Mouse (Mus musculus) liver, embryonic 14.5 days (tissue): Measurements from ENCODE around the gene Get4. TPM values are rescaled to one million over a fixed set of nuclear protein-coding genes. Genes with fewer than 3 reads are reported as not detected.
A peak's percentile ranks its signal among the peaks of the same experiment; 100 is the strongest.

ENCODE experiments used
- ATAC-seq: fragments of 200-750 bp; cut with Nextera tagmentation; 2 replicates; pipeline ENCODE4 v1.8.0; 2017; ENCODE audit warnings: moderate number of reproducible peaks, mild to moderate bottlenecking, moderate library complexity; ENCODE audit not compliant: insufficient read depth
- DNase-seq, 3 experiments: peaks; one replicate each; pipeline ENCODE4 v3.0.0-alpha.2; 2012 to 2013; ENCODE audit warnings: low read depth in 3 of 3, low spot score in 3 of 3
- H3K27ac ChIP-seq: fragments of 300-500 bp; sonication (generic); 2 replicates; pipeline ENCODE4 v1.5.1; 2014; ENCODE audit warnings: moderate library complexity, mild to moderate bottlenecking, control low read depth, inconsistent platforms
- H3K27me3 ChIP-seq: fragments of 300-500 bp; sonication (generic); 2 replicates; pipeline ENCODE4 v1.6.1; 2014; ENCODE audit warnings: mild to moderate bottlenecking, low read length, moderate library complexity; ENCODE audit not compliant: control insufficient read depth, insufficient read depth
- H3K36me3 ChIP-seq: fragments of 300-500 bp; sonication (generic); replicated peaks from 2 replicates; pipeline ENCODE4 v1.6.1; 2014; ENCODE audit warnings: low read depth; ENCODE audit not compliant: control insufficient read depth, insufficient read depth
- H3K4me1 ChIP-seq, 2 experiments: fragments of 200-500 bp in 1 of 2; fragments of 300-500 bp in 1 of 2; sonication (generic) in 1 of 2; replicated peaks; 2 replicates each; pipeline ENCODE4 v1.6.1; 2012 to 2014; ENCODE audit warnings: antibody characterized with exemption in 1 of 2, inconsistent platforms in 1 of 2, low read length in 1 of 2; ENCODE audit not compliant: control insufficient read depth in 2 of 2, insufficient read depth in 2 of 2
- H3K4me2 ChIP-seq: fragments of 300-500 bp; sonication (generic); 2 replicates; pipeline ENCODE4 v1.6.1; 2014; ENCODE audit warnings: low read depth, mild to moderate bottlenecking, control low read depth, moderate library complexity
- H3K4me3 ChIP-seq, 2 experiments: fragments of 200-500 bp in 1 of 2; fragments of 300-500 bp in 1 of 2; sonication (generic) in 1 of 2; 2 replicates each; pipeline ENCODE4 v1.5.1; 2012 to 2014; ENCODE audit warnings: low read depth in 2 of 2, low read length in 2 of 2, mild to moderate bottlenecking in 2 of 2, control low read depth in 1 of 2, inconsistent platforms in 1 of 2, moderate library complexity in 1 of 2; ENCODE audit not compliant: insufficient read depth in 1 of 2
- H3K9ac ChIP-seq: fragments of 300-500 bp; sonication (generic); replicated peaks from 2 replicates; pipeline ENCODE4 v1.6.1; 2014; ENCODE audit warnings: mild to moderate bottlenecking, control low read depth, moderate library complexity
- H3K9me3 ChIP-seq: fragments of 300-500 bp; sonication (generic); 2 replicates; pipeline ENCODE4 v1.6.1; 2016; ENCODE audit warnings: low read length, mixed read lengths; ENCODE audit not compliant: control insufficient read depth
- CTCF ChIP-seq: IDR thresholded peaks from 2 replicates; pipeline ENCODE4 v1.5.1; 2016; ENCODE audit warnings: antibody characterized with exemption, low read depth, control low read depth
- EP300 ChIP-seq: IDR thresholded peaks from 2 replicates; pipeline ENCODE4 v1.6.1; 2016; ENCODE audit warnings: antibody characterized with exemption, low read depth
- WGBS: fragments of 180-500 bp; shearing (Covaris S2); extraction: QIAGEN DNeasy Blood & Tissue Kit; methylation state at CpG from one replicate; pipeline ENCODE4 v1.1.7; 2014; ENCODE audit not compliant: insufficient replicate concordance; 5-methylcytosine and 5-hydroxymethylcytosine counted together
- polyA plus RNA-seq, 2 experiments: library from polyadenylated mRNA; depleted of rRNA in 1 of 2; stranded (reverse) in 1 of 2; unstranded in 1 of 2; fragments of >200 nt; fragmentation: Nextera tagmentation in 1 of 2; extraction: Ambion mirVana in 1 of 2; gene quantifications; 2 replicates each; pipeline versions ENCODE4 v1.2.1 to v1.2.3; 2012 to 2014

Gene Get4
- polyA plus RNA-seq, 2 experiments: 56.8 to 107 TPM

DNA sequence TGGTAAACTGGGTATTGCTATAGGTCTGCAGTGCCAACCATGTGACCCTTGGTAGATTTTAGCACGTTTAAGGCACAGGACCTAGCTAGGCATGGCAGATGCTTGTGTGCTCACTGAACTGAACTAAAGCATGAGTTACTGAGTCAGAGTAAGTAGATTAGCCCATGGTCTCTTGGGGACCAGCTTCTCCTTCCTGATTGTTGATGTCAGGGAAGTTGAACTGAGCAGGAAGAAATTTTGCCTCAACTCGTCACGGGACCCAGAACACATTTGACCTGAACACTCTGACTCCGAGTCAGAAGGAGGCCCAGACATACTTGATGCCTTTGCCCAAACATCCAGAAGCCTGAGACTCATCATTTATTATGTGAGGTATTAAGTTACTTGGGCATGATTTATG lies 14.7 kb upstream of the Get4 start:
- no peak for ATAC-seq
- DNase-seq: no peak
- Histone ChIP-seq H3K4me2 (no peak overlapping the region), H3K4me3 (no peak overlapping the region), H3K27ac (no peak overlapping the region), H3K27me3 (no peaks in the 10 kb centered on the region), H3K4me1 (no peaks in the 10 kb centered on the region), H3K9ac (no peak overlapping the region), H3K36me3 (peaks cover 87% of the 10 kb centered on the region), H3K9me3 (no peaks in the 10 kb centered on the region)
- TF ChIP-seq CTCF: no peak
- no peak for TF ChIP-seq EP300
- 76% methylated on average over 4 of the region's 4 CpGs for WGBS

DNA sequence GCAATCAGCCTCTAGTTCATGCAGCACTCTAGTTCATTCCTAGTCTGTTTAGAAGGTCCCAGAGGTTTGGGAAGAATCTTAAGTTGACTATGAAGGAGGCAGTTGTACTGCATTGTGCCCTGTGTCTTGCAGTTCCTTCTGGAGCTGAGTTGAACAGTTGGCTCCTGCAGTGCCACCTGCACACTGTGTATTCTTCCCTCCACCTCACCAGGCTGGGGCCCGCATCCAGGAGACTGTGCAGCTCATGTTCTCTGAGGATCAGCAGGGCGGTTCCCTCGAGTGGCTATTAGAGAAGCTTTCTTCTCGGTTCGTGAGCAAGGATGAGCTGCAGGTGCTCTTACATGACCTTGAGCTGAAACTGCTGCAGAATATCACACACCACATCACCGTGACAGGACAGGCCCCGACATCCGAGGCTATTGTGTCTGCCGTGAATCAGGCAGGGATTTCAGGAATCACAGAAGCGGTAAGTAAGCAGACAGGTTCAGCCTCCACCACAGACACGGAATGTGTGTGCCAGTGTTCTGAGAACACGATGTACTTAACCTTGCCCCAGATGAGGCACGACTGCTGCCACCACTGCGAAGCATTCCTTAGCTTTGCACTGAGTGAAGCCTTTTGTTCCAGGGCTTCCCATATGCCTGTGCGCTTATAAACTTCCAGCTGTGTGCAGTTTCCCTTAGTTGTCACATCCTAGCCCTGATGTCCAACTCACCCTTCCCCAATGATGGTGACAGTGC lies 10.9 kb upstream of the Get4 start:
- Histone ChIP-seq H3K4me2 (no peak overlapping the region), H3K9ac (no peak overlapping the region), H3K36me3 (peaks cover 88% of the 10 kb centered on the region), H3K27ac (no peak overlapping the region), H3K27me3 (no peaks in the 10 kb centered on the region), H3K4me3 (no peak overlapping the region), H3K9me3 (no peaks in the 10 kb centered on the region), H3K4me1 (no peaks in the 10 kb centered on the region)
- ATAC-seq (no peak), DNase-seq (no peak)
- TF ChIP-seq CTCF (no peak), EP300 (no peak)
- 87% methylated on average over 15 of the region's 15 CpGs for WGBS

DNA sequence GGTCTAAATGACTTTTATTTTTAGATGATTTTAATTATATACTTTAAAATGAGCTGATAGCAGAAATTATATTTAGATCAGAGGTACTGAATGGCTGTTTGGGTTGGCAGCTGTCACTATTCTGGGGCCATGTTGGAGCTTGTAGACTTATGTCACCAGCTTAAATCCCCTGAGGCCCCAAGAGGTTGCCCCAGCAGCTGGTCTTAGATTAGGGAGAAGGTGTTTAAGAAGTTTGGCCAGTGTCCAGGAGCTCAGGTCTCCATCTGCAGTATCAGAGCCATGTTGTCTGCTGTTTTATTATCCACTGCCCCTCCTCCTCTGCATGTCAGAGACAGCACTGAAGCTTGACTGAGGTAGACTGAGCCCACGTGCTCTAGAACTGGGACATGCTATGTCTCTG lies 8.7 kb upstream of the Get4 start:
- no peaks in the 10 kb centered on the region for H3K27me3 ChIP-seq
- H3K9me3 ChIP-seq: no peaks in the 10 kb centered on the region
- no peak overlapping the region for H3K4me2 ChIP-seq
- no peak overlapping the region for H3K4me3 ChIP-seq
- H3K36me3 ChIP-seq: peaks cover 86% of the 10 kb centered on the region
- peaks cover 0 to 7% of the 10 kb centered on the region in 2 experiments; a peak in 2 of 4 replicates for H3K4me1 ChIP-seq
- DNase-seq (no peak), ATAC-seq (no peak)
- H3K27ac ChIP-seq: no peak overlapping the region
- TF ChIP-seq CTCF (no peak), EP300 (no peak)
- H3K9ac ChIP-seq: no peak overlapping the region
- WGBS: 75% methylated on average over 1 of the region's 1 CpGs

GRCm38 (mm10) chr5:139247767-139248166 lies 4.4 kb upstream of the Get4 start:
- Histone ChIP-seq H3K36me3 (peaks cover 52% of the 10 kb centered on the region), H3K4me3 (no peak overlapping the region), H3K27ac (no peak overlapping the region), H3K4me2 (no peak overlapping the region), H3K27me3 (no peaks in the 10 kb centered on the region), H3K4me1 (peaks cover 0 to 16% of the 10 kb centered on the region in 2 experiments; a peak in 3 of 4 replicates), H3K9me3 (no peaks in the 10 kb centered on the region), H3K9ac (no peak overlapping the region)
- 15% methylated on average over 3 of the region's 3 CpGs for whole genome bisulfite sequencing
- TF ChIP-seq EP300 (peak; percentile 45; the same call in 1 of the 2 replicates), CTCF (no peak)
- DNase-seq (peak in 2 of 3 experiments; percentile 17 to 26), ATAC-seq (no peak)

GRCm38 (mm10) chr5:139248846-139249245 lies 3.3 kb upstream of the Get4 start:
- no peak overlapping the region for H3K4me3 ChIP-seq
- H3K36me3 ChIP-seq: peaks cover 45% of the 10 kb centered on the region
- peaks cover 7 to 24% of the 10 kb centered on the region in 2 experiments; a peak in 3 of 4 replicates for H3K4me1 ChIP-seq
- 66% methylated on average over 3 of the region's 3 CpGs for WGBS
- no peak overlapping the region for H3K4me2 ChIP-seq
- no peak for TF ChIP-seq CTCF
- no peak for TF ChIP-seq EP300
- H3K27me3 ChIP-seq: no peaks in the 10 kb centered on the region
- H3K9me3 ChIP-seq: no peaks in the 10 kb centered on the region
- no peak overlapping the region for H3K9ac ChIP-seq
- no peak overlapping the region for H3K27ac ChIP-seq
- no peak for DNase-seq
- ATAC-seq: no peak
